Mouse (Mus musculus) heart, embryonic 16.5 days (tissue): Measurements from ENCODE around the gene Ehmt1. TPM values are rescaled to one million over a fixed set of nuclear protein-coding genes. Genes with fewer than 3 reads are reported as not detected.
A peak's percentile ranks its signal among the peaks of the same experiment; 100 is the strongest.

Experiments used
- ATAC-seq: fragments of 200-750 bp; cut with Nextera tagmentation; replicated peaks from 2 replicates; pipeline ENCODE4 v1.8.0; 2017; ENCODE audit warnings: moderate number of reproducible peaks; ENCODE audit not compliant: insufficient read depth, low FRiP score; ENCODE audit errors: extremely low read depth
- H3K27ac ChIP-seq: fragments of 300-500 bp; sonication (generic); 2 replicates; pipeline ENCODE4 v1.5.1; 2014; ENCODE audit warnings: mild to moderate bottlenecking, low read length, control low read depth, moderate library complexity
- H3K27me3 ChIP-seq: fragments of 300-500 bp; sonication (generic); 2 replicates; pipeline ENCODE4 v1.6.1; 2014; ENCODE audit warnings: low read length, mixed read lengths; ENCODE audit not compliant: control insufficient read depth, insufficient read depth
- H3K36me3 ChIP-seq: fragments of 300-500 bp; sonication (generic); 2 replicates; pipeline ENCODE4 v1.6.1; 2014; ENCODE audit not compliant: control insufficient read depth, insufficient read depth
- H3K4me1 ChIP-seq: fragments of 300-500 bp; sonication (generic); 2 replicates; pipeline ENCODE4 v1.6.1; 2014; ENCODE audit warnings: low read length, mixed read lengths; ENCODE audit not compliant: control insufficient read depth, insufficient read depth
- H3K4me2 ChIP-seq: fragments of 300-500 bp; sonication (generic); 2 replicates; pipeline ENCODE4 v1.6.1; 2014; ENCODE audit warnings: low read depth, mild to moderate bottlenecking, control low read depth, low read length
- H3K4me3 ChIP-seq: fragments of 300-500 bp; sonication (generic); 2 replicates; pipeline ENCODE4 v1.5.1; 2014; ENCODE audit warnings: mild to moderate bottlenecking, control low read depth, low read length
- H3K9ac ChIP-seq: fragments of 300-500 bp; sonication (generic); 2 replicates; pipeline ENCODE4 v1.6.1; 2014; ENCODE audit warnings: low read length, control low read depth
- H3K9me3 ChIP-seq: fragments of 300-500 bp; sonication (generic); replicated peaks from 2 replicates; pipeline ENCODE4 v1.6.1; 2016; ENCODE audit warnings: low read length; ENCODE audit not compliant: control insufficient read depth
- WGBS: fragments of 180-500 bp; shearing (Covaris S2); extraction: QIAGEN DNeasy Blood & Tissue Kit; methylation state at CpG from one replicate; pipeline ENCODE4 v1.1.7; 2014; 5-methylcytosine and 5-hydroxymethylcytosine counted together
- polyA plus RNA-seq: library from polyadenylated mRNA; unstranded; fragments of >200 nt; fragmentation: Nextera tagmentation; extraction: Ambion mirVana; gene quantifications from 2 replicates; pipeline ENCODE4 v1.2.1, GENCODE M21; 2015

Ehmt1 gene
- polyA plus RNA-seq, 1 experiment from 2014 or later, result 49.0 TPM

DNA sequence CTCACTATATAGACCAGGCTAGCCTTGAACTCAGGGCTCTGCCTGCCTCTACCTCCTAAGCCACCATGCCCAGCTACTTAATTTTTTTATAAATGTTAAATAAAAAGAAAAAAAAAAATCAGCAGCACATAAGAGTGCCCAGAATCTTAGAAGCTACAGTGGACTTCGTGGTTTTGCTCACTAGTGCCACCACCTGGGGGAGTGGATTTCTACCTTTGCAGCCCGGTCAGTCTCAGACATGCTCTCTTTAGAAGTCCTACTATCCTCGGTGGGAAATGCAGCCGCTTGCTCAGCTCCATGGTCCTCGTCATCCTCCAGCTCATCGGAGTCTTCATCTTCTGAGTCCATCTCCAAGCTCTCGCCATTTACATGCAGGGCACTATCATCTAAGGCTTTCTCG is 56.4 kb downstream of the Ehmt1 start:
- WGBS, result 80% methylated on average over 8 of the region's 8 CpGs
- ATAC-seq, result no peak
- Histone ChIP-seq H3K4me1 (peaks cover 2% of the 10 kb centered on the region; the same call in 1 of the 2 replicates), H3K27ac (no peak overlapping the region), H3K9me3 (no peaks in the 10 kb centered on the region), H3K36me3 (peaks cover 24% of the 10 kb centered on the region), H3K4me3 (no peak overlapping the region), H3K4me2 (no peak overlapping the region), H3K27me3 (no peaks in the 10 kb centered on the region), H3K9ac (no peak overlapping the region)

DNA sequence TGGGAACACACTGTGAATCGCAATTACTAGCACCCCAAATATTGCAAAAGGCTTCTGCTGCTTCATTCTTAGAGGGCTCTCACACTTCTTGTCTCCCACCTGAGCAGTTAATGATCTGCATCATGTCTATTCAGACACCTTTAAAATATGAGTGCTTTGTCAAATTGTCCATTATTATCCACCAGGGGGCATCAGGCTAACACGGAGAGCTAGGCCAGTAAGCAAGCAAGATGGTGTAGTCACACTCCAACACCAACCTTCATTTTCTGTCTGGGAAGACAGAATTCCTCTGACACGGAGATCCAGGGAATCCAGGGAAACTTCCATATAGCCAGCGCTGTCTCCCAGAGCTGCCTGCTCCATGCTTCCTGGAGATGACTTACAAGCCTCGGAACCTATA is 67.0 kb downstream of the Ehmt1 start:
- H3K4me2 ChIP-seq, result no peak overlapping the region
- WGBS, result 71% methylated on average over 5 of the region's 5 CpGs
- H3K9ac ChIP-seq, result no peak overlapping the region
- H3K4me1 ChIP-seq, result peaks cover 8% of the 10 kb centered on the region; the same call in 1 of the 2 replicates
- no peaks in the 10 kb centered on the region for H3K9me3 ChIP-seq
- no peak overlapping the region for H3K27ac ChIP-seq
- H3K27me3 ChIP-seq, result no peaks in the 10 kb centered on the region
- no peak overlapping the region for H3K4me3 ChIP-seq
- no peak for ATAC-seq
- H3K36me3 ChIP-seq, result peaks cover 44% of the 10 kb centered on the region

DNA sequence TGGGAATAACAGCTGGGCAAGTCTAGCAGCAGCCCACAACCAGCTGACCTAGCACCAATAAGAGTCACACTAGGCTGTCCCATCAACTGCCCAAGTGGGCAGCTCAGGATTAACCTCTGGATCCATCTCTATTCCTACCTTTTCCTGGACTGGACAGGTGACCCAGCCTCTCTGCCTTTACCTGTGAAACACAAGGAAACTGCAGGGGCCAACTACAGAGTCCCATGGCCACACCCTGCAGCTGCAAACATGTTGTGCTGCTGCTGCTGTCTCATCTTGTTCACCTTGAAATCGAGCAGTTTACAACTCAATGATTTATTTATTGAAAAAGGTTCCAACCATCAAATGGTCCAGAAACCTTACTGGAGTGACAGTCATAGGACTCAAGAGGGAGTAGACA is 72.9 kb downstream of the Ehmt1 start:
- no peaks in the 10 kb centered on the region for H3K9me3 ChIP-seq
- WGBS, result 81% methylated on average over 1 of the region's 1 CpGs
- no peak overlapping the region for H3K4me2 ChIP-seq
- H3K4me3 ChIP-seq, result no peak overlapping the region
- no peak overlapping the region for H3K27ac ChIP-seq
- no peak overlapping the region for H3K9ac ChIP-seq
- H3K36me3 ChIP-seq, result peaks cover 29% of the 10 kb centered on the region
- peaks cover 8% of the 10 kb centered on the region; the same call in 1 of the 2 replicates for H3K4me1 ChIP-seq
- no peaks in the 10 kb centered on the region for H3K27me3 ChIP-seq
- ATAC-seq, result no peak

DNA sequence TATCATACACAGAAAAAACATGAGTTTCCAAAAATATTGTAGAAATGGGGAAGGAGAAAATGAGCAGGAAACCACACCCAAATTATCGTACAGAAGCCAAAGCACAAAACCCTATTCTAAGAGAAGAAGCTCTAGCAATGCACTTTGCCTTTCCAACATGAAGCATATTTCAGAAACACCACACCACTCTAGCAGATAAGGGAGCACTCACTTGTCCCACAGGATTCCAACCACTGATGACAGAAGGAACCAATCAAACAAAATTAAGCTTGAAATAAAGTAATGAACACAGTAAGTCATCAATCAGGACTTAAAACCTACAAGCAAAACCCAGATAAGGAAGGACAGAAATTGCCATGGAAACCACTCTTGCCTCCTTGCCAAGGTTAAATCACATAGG is 74.2 kb downstream of the Ehmt1 start:
- Histone ChIP-seq H3K4me1 (peaks cover 7% of the 10 kb centered on the region; the same call in 1 of the 2 replicates), H3K4me2 (no peak overlapping the region), H3K9ac (no peak overlapping the region), H3K27ac (no peak overlapping the region), H3K4me3 (no peak overlapping the region), H3K36me3 (peaks cover 26% of the 10 kb centered on the region), H3K9me3 (no peaks in the 10 kb centered on the region), H3K27me3 (no peaks in the 10 kb centered on the region)
- no peak for ATAC-seq
- 69% methylated on average over 1 of the region's 1 CpGs for WGBS

DNA sequence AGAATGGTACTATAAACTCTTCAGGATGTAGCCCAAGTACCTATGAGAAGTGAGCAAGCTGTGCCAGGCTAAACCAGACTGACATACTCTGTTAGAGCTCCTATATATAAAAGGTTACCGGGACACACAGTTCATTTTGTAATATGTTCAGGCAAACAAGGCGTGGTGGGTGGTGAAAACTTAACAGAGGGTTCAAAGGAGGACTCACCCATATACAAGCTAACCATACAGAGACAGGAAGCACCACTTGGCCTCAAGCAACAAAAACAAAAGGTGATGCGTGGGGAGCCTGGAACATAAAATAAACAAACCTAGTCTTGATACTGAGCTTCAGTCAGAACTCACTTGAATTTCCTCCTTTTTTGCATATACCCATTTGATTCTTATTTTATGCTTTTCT is 88.8 kb downstream of the Ehmt1 start:
- WGBS, result 82% methylated on average over 3 of the region's 3 CpGs
- Histone ChIP-seq H3K4me1 (no peaks in the 10 kb centered on the region), H3K4me3 (no peak overlapping the region), H3K9me3 (no peaks in the 10 kb centered on the region), H3K4me2 (no peak overlapping the region), H3K36me3 (peaks cover 24% of the 10 kb centered on the region), H3K27ac (no peak overlapping the region), H3K9ac (no peak overlapping the region), H3K27me3 (no peaks in the 10 kb centered on the region)
- ATAC-seq, result no peak

DNA sequence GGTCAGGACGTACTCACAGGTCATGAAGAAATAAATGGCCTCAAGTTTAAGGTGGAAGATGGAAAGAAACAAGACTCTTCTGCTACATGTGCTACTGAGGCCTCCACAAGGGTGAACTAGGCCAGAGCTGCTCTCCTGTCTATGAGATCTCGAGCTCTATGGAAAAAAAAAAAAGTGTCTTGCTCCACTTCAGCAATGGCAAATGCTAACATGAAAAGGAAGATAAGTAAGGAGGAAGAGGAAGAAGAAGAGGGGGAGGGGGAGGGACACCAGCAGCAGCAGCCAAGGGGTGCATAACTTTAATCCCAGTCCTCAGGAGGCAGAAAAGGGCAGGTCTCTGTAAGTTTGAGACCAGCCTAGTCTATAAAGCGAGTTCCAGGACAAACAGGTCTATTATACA is 109.7 kb downstream of the Ehmt1 start:
- Histone ChIP-seq H3K4me1 (peaks cover 5% of the 10 kb centered on the region; the same call in 1 of the 2 replicates), H3K36me3 (peaks cover 48% of the 10 kb centered on the region), H3K27me3 (no peaks in the 10 kb centered on the region), H3K9me3 (no peaks in the 10 kb centered on the region), H3K27ac (no peak overlapping the region), H3K4me2 (no peak overlapping the region), H3K4me3 (no peak overlapping the region), H3K9ac (no peak overlapping the region)
- ATAC-seq, result no peak
- WGBS, result 74% methylated on average over 3 of the region's 3 CpGs

DNA sequence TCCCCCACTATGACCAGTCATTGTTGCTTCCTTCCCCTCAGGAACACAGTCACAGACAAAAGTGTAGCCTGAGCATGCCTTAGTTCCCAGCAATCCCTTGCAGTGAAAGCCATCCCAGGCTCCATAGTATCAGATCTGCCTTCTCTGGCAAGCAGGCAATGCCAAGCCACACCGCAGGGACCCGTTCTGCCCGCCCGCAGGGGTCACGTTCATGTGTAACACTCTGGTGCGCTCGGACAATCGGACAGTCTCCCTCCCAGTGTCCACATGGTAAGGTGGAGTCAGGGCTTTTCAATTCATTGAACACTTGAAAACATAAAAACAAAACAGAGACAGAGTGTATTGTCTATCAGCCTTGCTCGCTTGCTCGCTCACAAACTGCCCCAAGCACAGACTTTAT is 111.7 kb downstream of the Ehmt1 start:
- 95% methylated on average over 10 of the region's 10 CpGs for WGBS
- ATAC-seq, result no peak
- H3K4me2 ChIP-seq, result no peak overlapping the region
- no peaks in the 10 kb centered on the region for H3K9me3 ChIP-seq
- H3K27me3 ChIP-seq, result no peaks in the 10 kb centered on the region
- H3K36me3 ChIP-seq, result peaks cover 47% of the 10 kb centered on the region
- no peak overlapping the region for H3K4me3 ChIP-seq
- peaks cover 5% of the 10 kb centered on the region; the same call in 1 of the 2 replicates for H3K4me1 ChIP-seq
- H3K9ac ChIP-seq, result no peak overlapping the region
- no peak overlapping the region for H3K27ac ChIP-seq

DNA sequence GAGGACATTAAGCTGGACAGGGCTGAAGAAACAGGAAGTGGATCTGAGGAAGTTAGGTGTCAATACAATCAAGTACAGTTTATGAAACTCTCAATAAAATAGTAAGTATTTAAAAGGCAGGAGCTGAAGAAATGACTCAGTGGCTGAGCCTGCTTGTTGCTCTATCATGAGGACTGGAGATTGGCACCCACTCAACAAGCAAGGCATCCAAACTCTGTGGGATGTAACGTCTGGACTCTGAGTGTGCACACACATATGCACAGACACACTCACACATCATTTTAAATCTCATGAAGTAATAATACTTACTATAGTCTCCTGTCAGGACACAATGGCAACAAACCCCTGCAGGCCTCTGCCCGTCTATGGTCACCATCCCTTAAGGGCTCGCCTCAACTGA is 112.4 kb downstream of the Ehmt1 start:
- H3K4me2 ChIP-seq, result no peak overlapping the region
- WGBS, result 88% methylated on average over 3 of the region's 3 CpGs
- H3K9ac ChIP-seq, result no peak overlapping the region
- ATAC-seq, result no peak
- peaks cover 5% of the 10 kb centered on the region; the same call in 1 of the 2 replicates for H3K4me1 ChIP-seq
- peaks cover 44% of the 10 kb centered on the region for H3K36me3 ChIP-seq
- no peaks in the 10 kb centered on the region for H3K27me3 ChIP-seq
- no peak overlapping the region for H3K4me3 ChIP-seq
- no peak overlapping the region for H3K27ac ChIP-seq
- H3K9me3 ChIP-seq, result no peaks in the 10 kb centered on the region

DNA sequence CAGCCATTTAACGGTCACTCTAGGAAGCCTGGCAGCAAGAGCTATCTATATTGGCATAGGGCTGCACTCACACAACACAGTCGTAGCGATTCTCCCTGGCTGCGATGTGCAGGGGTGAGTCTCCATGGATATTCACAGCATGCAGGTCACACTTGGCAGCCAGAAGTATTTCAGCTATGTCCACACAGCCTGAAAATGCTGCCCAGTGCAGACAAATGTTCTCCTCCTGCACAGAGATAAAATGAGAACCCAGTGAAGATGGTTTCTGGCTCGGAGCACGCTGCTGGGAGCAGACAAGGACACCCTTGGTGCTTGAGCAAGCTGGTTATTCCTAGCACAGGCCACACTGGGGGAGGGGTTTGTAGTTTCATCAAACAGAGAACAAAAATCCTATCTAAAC is 113.3 kb downstream of the Ehmt1 start:
- Histone ChIP-seq H3K4me2 (no peak overlapping the region), H3K4me1 (peaks cover 5% of the 10 kb centered on the region; the same call in 1 of the 2 replicates), H3K9me3 (no peaks in the 10 kb centered on the region), H3K9ac (no peak overlapping the region), H3K27ac (peak overlapping the region; percentile 34), H3K36me3 (peaks cover 51% of the 10 kb centered on the region), H3K4me3 (no peak overlapping the region), H3K27me3 (no peaks in the 10 kb centered on the region)
- 55% methylated on average over 6 of the region's 6 CpGs for WGBS
- ATAC-seq, result peak; percentile 81
